Mouse (Mus musculus) thymus, postnatal 25 days (tissue): ENCODE results near the gene Lats1.
"Not testable (repeated sequence)": the region's sequence is repeated elsewhere in the genome, so short reads cannot be mapped to it uniquely, and the experiment has no call there.

Experiments
- DNase-seq: peaks from one replicate; pipeline ENCODE4 v3.0.0; 2022

Lats1 gene

DNA sequence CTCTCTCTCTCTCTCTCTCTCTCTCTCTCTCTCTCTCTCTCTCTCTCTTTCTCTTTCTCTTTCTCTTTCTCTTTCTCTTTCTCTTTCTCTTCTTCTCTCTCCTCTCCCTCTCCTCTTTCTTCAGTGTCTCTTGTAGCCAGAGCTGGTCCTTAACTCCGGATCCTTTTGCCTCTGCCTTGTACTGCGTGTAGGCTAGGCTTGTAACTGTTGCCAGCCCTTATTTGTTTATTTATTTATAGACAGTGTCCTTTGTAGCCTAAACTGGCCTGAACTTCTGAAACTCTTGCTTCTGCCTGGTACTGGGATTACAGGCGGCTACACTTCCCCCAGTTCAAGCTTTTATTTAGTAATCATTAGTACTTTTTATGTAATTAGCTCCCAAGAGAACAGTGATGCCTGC lies 46.0 kb downstream of the Lats1 start:
- no peak for DNase-seq

DNA sequence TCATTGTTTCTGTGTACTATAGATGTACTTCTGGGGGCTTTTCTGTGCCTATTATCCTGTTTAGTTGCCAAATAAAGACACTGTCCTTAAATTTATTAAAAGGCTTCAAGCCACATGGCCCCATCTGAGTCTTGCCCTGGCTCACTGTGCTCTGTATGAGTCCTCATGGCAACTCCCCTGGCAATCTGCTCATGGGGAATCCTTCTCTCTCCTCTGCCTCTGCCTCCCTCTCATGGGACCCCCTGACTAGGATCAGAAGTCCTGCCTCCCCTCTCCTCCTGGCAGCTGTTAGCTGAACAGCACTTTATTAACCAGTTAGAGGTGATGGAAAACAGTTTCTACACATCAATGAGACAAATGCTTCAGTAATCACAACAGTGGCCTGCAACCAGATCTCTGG lies 50.6 kb downstream of the Lats1 start:
- no peak for DNase-seq

DNA sequence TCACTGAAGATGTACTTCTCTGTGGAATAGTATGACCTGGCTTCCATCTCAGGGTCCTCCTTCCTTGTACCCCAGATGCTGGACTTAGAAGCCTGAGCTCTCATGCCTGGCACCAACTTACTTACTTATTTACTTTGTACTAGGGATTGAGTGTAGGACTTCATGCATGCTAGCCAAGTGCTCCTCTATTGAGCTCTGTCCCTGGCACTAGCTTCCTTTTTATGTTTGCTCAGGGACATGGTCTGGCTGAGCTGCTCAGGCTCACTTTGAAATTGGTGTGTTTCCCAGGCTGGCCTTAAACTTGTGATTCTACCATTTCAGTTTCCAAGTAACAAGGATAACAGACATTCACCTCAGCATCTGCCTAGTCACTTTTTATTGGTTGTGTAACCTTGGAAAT lies 56.1 kb downstream of the Lats1 start:
- DNase-seq: no peak

DNA sequence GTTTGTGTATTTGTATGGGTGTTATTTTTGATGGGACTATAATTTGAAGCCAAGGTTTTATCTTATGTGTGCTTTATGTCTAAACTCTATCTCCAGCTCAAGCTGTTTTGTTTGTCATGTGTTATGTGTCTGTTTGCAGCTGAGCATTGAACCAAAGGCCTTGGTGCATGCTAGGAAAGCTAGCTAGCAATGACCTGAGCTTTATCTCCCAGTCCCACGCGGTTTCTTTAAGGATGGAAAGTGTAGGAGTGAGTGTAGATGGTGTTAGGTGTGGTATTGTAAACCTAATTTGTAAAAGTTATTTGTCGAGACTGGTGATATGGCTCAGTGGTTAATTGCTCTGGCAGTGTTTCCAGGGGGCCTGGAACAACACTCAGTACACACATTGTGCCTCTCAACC lies 56.9 kb downstream of the Lats1 start:
- DNase-seq: no peak

DNA sequence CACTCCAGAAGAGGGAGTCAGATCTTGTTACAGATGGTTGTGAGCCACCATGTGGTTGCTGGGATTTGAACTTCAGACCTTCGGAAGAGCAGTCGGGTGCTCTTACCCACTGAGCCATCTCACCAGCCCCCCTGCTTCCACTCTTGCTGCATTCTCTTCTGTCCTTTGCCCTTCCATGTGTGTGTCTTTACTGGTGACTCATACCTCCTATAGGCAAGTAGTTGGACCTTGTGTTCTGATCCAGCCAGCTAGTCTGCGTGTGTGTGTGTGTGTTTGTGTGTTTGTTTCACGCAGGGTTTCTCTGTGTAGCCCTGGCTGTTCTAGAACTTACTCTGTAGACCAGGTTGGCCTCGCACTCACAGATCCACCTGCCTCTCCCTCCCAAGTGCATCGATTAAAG lies 64.5 kb downstream of the Lats1 start:
- not testable (repeated sequence) for DNase-seq

DNA sequence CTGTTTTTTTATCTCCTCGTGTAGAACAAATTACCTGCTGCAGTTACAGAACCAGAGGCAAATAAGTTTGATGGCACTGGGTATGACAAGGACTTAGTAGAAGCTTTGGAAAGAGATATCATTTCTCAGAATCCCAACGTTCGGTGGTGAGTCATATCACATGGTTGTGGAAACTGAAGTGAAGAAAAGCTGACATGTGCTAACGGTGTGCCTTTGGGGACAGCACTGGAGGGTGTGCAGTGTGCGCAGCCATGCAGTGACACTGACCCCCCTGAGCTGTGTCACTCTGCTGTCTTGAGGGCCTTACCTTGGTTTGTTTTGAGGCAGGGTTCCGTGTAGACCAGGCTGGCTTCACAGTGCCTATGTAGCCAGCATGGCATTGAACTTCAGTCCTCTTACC lies 67.7 kb downstream of the Lats1 start:
- no peak for DNase-seq

DNA sequence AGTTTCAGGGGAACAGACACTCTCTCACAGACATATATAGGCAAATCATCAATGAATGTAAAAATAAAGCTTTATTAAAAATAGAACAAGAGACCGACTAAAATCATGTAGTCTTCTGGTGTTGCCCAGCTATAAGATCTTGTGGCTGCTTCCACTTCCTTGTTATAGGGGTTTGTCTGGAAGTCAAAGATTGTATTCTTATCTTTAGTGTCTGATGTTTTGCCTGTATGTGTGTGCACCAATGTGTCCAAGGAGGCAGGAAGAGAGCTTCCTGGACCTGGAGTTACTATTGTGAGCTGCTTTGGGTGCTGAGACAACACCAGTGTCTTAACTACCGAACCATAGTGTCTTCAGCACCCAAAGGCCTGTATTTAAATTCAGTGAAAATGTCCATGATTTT lies 76.5 kb downstream of the Lats1 start:
- no peak for DNase-seq
